Mouse (Mus musculus) WW6 (cell line): ENCODE results near the gene Syne3.

ENCODE experiments used
- DNase-seq: peaks from one replicate; pipeline ENCODE4 v3.0.0-alpha.2; 2013; ENCODE audit warnings: low read depth, low spot score

The Syne3 gene

GRCm38 (mm10) chr12:105025947-105026586 is 16.5 kb upstream of the Syne3 start:
- no peak for DNase-seq

GRCm38 (mm10) chr12:105025271-105025946 is 15.8 kb upstream of the Syne3 start:
- no peak for DNase-seq

GRCm38 (mm10) chr12:105022776-105023175 is 13.2 kb upstream of the Syne3 start:
- no peak for DNase-seq

- DNase-seq, result no peak
Observed at GRCm38 (mm10) chr12:105022141-105022540, 12.5 kb upstream of the Syne3 start.

- no peak for DNase-seq
Observed at GRCm38 (mm10) chr12:105021441-105022069, 11.9 kb upstream of the Syne3 start.

GRCm38 (mm10) chr12:105019359-105020219 is 10.0 kb upstream of the Syne3 start:
- DNase-seq, result no peak

- no peak for DNase-seq
Observed at GRCm38 (mm10) chr12:105016639-105017038, 7.0 kb upstream of the Syne3 start.

GRCm38 (mm10) chr12:105016199-105016598 is 6.6 kb upstream of the Syne3 start:
- no peak for DNase-seq

- DNase-seq, result no peak
Observed at GRCm38 (mm10) chr12:105013065-105013464, 3.5 kb upstream of the Syne3 start.

- no peak for DNase-seq
Observed at GRCm38 (mm10) chr12:105012314-105012713, 2.7 kb upstream of the Syne3 start.

- no peak for DNase-seq
Observed at GRCm38 (mm10) chr12:105011589-105011988, 2.0 kb upstream of the Syne3 start.

- no peak for DNase-seq
Observed at GRCm38 (mm10) chr12:105010213-105010790, 693 bp upstream of the Syne3 start.

- no peak for DNase-seq
Observed at GRCm38 (mm10) chr12:105008752-105009178, 844 bp downstream of the Syne3 start.

GRCm38 (mm10) chr12:105008150-105008549 is 1.5 kb downstream of the Syne3 start:
- DNase-seq, result no peak

GRCm38 (mm10) chr12:105005715-105005972 is 4.0 kb downstream of the Syne3 start:
- DNase-seq, result no peak

- DNase-seq, result no peak
Observed at GRCm38 (mm10) chr12:105004956-105005714, 4.5 kb downstream of the Syne3 start.

- DNase-seq, result no peak
Observed at GRCm38 (mm10) chr12:105003715-105004114, 5.9 kb downstream of the Syne3 start.

- no peak for DNase-seq
Observed at GRCm38 (mm10) chr12:105003158-105003557, 6.5 kb downstream of the Syne3 start.

GRCm38 (mm10) chr12:105002340-105003132 is 7.1 kb downstream of the Syne3 start:
- no peak for DNase-seq

GRCm38 (mm10) chr12:105001317-105001716 is 8.3 kb downstream of the Syne3 start:
- DNase-seq, result no peak
